Mouse (Mus musculus) liver, embryonic 14.5 days (tissue): ENCODE measurements around the gene Sla2. TPM values are rescaled to one million over a fixed set of nuclear protein-coding genes. Genes with fewer than 3 reads are reported as not detected.
A peak's percentile ranks its signal among the peaks of the same experiment; 100 is the strongest.
"Not testable (repeated sequence)": the region's sequence is repeated elsewhere in the genome, so short reads cannot be mapped to it uniquely, and the experiment has no call there.

ENCODE experiments used
- ATAC-seq: fragments of 200-750 bp; cut with Nextera tagmentation; 2 replicates; pipeline ENCODE4 v1.8.0; 2017; ENCODE audit warnings: moderate number of reproducible peaks, mild to moderate bottlenecking, moderate library complexity; ENCODE audit not compliant: insufficient read depth
- DNase-seq, 3 experiments: peaks; one replicate each; pipeline ENCODE4 v3.0.0-alpha.2; 2012 to 2013; ENCODE audit warnings: low read depth in 3 of 3, low spot score in 3 of 3
- H3K27ac ChIP-seq: fragments of 300-500 bp; sonication (generic); 2 replicates; pipeline ENCODE4 v1.5.1; 2014; ENCODE audit warnings: moderate library complexity, mild to moderate bottlenecking, control low read depth, inconsistent platforms
- H3K27me3 ChIP-seq: fragments of 300-500 bp; sonication (generic); 2 replicates; pipeline ENCODE4 v1.6.1; 2014; ENCODE audit warnings: mild to moderate bottlenecking, low read length, moderate library complexity; ENCODE audit not compliant: control insufficient read depth, insufficient read depth
- H3K36me3 ChIP-seq: fragments of 300-500 bp; sonication (generic); replicated peaks from 2 replicates; pipeline ENCODE4 v1.6.1; 2014; ENCODE audit warnings: low read depth; ENCODE audit not compliant: control insufficient read depth, insufficient read depth
- H3K4me1 ChIP-seq, 2 experiments: fragments of 200-500 bp in 1 of 2; fragments of 300-500 bp in 1 of 2; sonication (generic) in 1 of 2; replicated peaks; 2 replicates each; pipeline ENCODE4 v1.6.1; 2012 to 2014; ENCODE audit warnings: antibody characterized with exemption in 1 of 2, inconsistent platforms in 1 of 2, low read length in 1 of 2; ENCODE audit not compliant: control insufficient read depth in 2 of 2, insufficient read depth in 2 of 2
- H3K4me2 ChIP-seq: fragments of 300-500 bp; sonication (generic); 2 replicates; pipeline ENCODE4 v1.6.1; 2014; ENCODE audit warnings: low read depth, mild to moderate bottlenecking, control low read depth, moderate library complexity
- H3K4me3 ChIP-seq, 2 experiments: fragments of 200-500 bp in 1 of 2; fragments of 300-500 bp in 1 of 2; sonication (generic) in 1 of 2; 2 replicates each; pipeline ENCODE4 v1.5.1; 2012 to 2014; ENCODE audit warnings: low read depth in 2 of 2, low read length in 2 of 2, mild to moderate bottlenecking in 2 of 2, control low read depth in 1 of 2, inconsistent platforms in 1 of 2, moderate library complexity in 1 of 2; ENCODE audit not compliant: insufficient read depth in 1 of 2
- H3K9ac ChIP-seq: fragments of 300-500 bp; sonication (generic); replicated peaks from 2 replicates; pipeline ENCODE4 v1.6.1; 2014; ENCODE audit warnings: mild to moderate bottlenecking, control low read depth, moderate library complexity
- H3K9me3 ChIP-seq: fragments of 300-500 bp; sonication (generic); 2 replicates; pipeline ENCODE4 v1.6.1; 2016; ENCODE audit warnings: low read length, mixed read lengths; ENCODE audit not compliant: control insufficient read depth
- CTCF ChIP-seq: IDR thresholded peaks from 2 replicates; pipeline ENCODE4 v1.5.1; 2016; ENCODE audit warnings: antibody characterized with exemption, low read depth, control low read depth
- EP300 ChIP-seq: IDR thresholded peaks from 2 replicates; pipeline ENCODE4 v1.6.1; 2016; ENCODE audit warnings: antibody characterized with exemption, low read depth
- WGBS: fragments of 180-500 bp; shearing (Covaris S2); extraction: QIAGEN DNeasy Blood & Tissue Kit; methylation state at CpG from one replicate; pipeline ENCODE4 v1.1.7; 2014; ENCODE audit not compliant: insufficient replicate concordance; 5-methylcytosine and 5-hydroxymethylcytosine counted together
- polyA plus RNA-seq, 2 experiments: library from polyadenylated mRNA; depleted of rRNA in 1 of 2; stranded (reverse) in 1 of 2; unstranded in 1 of 2; fragments of >200 nt; fragmentation: Nextera tagmentation in 1 of 2; extraction: Ambion mirVana in 1 of 2; gene quantifications; 2 replicates each; pipeline versions ENCODE4 v1.2.1 to v1.2.3; 2012 to 2014

Sla2 gene
- polyA plus RNA-seq, 2 experiments = 0.90 to 1.4 TPM

DNA sequence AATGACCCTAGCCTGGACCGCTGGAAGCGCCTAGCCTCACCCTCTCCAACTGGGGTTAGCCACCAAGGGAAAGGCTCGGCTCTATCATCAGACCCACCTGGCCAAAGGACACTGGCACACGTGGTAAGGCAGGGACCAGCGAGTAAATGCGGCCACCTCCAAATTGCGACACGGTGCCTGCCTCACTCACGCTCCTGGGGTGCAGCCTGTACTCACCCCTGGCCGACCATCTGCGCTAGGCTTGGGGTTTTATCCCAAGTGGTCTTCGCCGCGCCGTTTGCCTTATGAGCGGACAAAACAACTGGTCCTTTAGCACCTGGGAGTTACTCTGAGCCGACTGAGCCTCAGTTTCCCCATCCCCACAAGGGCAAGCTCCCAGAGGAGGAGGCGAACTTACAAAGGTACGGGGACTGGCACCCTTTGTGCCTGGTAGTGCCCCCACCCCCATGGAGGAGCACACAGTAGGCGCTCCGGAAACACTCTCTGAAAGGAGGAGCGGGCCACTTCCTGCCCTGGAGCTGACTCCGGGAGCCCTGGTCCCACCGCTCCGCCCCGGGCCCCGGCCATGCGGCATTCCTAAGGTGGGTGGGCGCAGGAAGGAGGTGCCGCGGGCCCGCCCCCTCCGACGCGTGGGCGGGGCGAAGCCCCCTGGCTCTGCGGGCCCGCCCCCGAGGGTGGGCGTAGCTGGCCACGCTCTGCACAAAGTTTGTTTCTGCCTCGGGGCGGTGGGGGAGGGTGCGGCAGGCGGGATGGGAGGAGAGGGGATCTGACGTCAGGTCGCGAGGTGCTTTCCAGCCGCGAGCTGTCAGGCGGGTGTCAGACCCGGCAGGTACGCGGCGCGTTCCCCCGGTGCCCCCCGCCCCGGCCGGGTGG, 47.4 kb downstream of the Sla2 start, which contains the start of gene Tgif2:
Gene Tgif2 (plus strand): TSS at position 689 of the 873 bp plus-strand sequence.
- no peaks in the 10 kb centered on the region for H3K36me3 ChIP-seq
- WGBS = 2% methylated on average over 60 of the region's 61 CpGs
- TF ChIP-seq EP300 (no peak), CTCF (no peak)
- ATAC-seq = peak; percentile 77
- H3K27me3 ChIP-seq = no peaks in the 10 kb centered on the region
- H3K4me1 ChIP-seq = peaks cover 4 to 7% of the 10 kb centered on the region in 2 experiments; a peak in 3 of 4 replicates
- DNase-seq = peak in 1 of 3 experiments; percentile 58
- peak within 1 kb of the TSS; percentile 54 to 69 for H3K4me3 ChIP-seq
- no peaks in the 10 kb centered on the region for H3K9me3 ChIP-seq
- peak within 1 kb of the TSS; percentile 3; the same call in 1 of the 2 replicates for H3K27ac ChIP-seq
- peak within 1 kb of the TSS; percentile 65 for H3K9ac ChIP-seq
- H3K4me2 ChIP-seq = peak within 1 kb of the TSS; percentile 86

DNA sequence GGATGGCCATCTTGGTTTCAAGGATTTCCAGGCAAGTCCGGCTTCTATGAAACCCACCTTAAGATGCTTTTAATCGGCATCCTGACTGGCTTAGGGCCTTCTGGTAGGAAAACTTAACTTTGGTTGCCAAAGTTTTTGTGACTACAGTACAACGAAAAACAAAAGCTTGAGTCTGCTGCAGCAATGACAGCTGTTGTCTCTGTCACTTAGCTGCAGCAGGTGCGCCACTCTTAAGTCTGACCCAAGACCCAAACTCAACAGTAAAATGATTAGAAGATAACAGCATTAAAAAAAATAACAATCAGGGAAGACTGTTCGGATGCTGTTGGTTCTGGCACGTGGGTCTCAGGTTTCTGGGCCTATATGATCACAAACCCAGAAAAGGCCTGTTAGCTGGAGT, 48.2 kb downstream of the Sla2 start:
- no peak overlapping the region for H3K9ac ChIP-seq
- H3K27ac ChIP-seq = no peak overlapping the region
- ATAC-seq (no peak), DNase-seq (no peak)
- WGBS = 61% methylated on average over 6 of the region's 6 CpGs
- H3K9me3 ChIP-seq = no peaks in the 10 kb centered on the region
- H3K4me2 ChIP-seq = peak overlapping the region; percentile 86
- peaks cover 4 to 7% of the 10 kb centered on the region in 2 experiments; a peak in 3 of 4 replicates for H3K4me1 ChIP-seq
- H3K4me3 ChIP-seq = peak overlapping the region; percentile 54 to 69
- TF ChIP-seq EP300 = no peak
- no peaks in the 10 kb centered on the region for H3K27me3 ChIP-seq
- H3K36me3 ChIP-seq = no peaks in the 10 kb centered on the region; the same call in 1 of the 2 replicates

- DNase-seq (no peak), ATAC-seq (no peak)
- 85% methylated on average over 11 of the region's 11 CpGs for WGBS
- Histone ChIP-seq H3K36me3 (peaks cover 4% of the 10 kb centered on the region), H3K27ac (no peak overlapping the region), H3K27me3 (no peaks in the 10 kb centered on the region), H3K4me1 (no peaks in the 10 kb centered on the region), H3K4me3 (no peak overlapping the region), H3K9me3 (peaks cover 9% of the 10 kb centered on the region; the same call in 1 of the 2 replicates), H3K9ac (no peak overlapping the region), H3K4me2 (no peak overlapping the region)
- TF ChIP-seq EP300 (no peak), CTCF (no peak)
These were observed 52.7 kb downstream of the Sla2 start for GRCm38 (mm10) chr2:156834336-156834735.

- not testable (repeated sequence) for ATAC-seq, H3K27me3 ChIP-seq, H3K27ac ChIP-seq, H3K9ac ChIP-seq, DNase-seq, H3K36me3 ChIP-seq, H3K4me1 ChIP-seq, H3K9me3 ChIP-seq, H3K4me2 ChIP-seq, H3K4me3 ChIP-seq
- TF ChIP-seq CTCF = peak; percentile 30
- 75% methylated on average over 6 of the region's 6 CpGs for WGBS
These were observed 61.9 kb downstream of the Sla2 start for GRCm38 (mm10) chr2:156825128-156825527.

Other genes starting within 250 kb of the Sla2 start
- gene Myl9, start 111.8 kb downstream of the Sla2 start, polyA plus RNA-seq (2012; rRNA removed) = 25.2 and 27.2 TPM in 2 replicates
- gene Myl9, start 111.8 kb downstream of the Sla2 start, polyA plus RNA-seq (2014; fragmentation: Nextera tagmentation; extraction: Ambion mirVana) = 44.4 and 51.3 TPM in 2 replicates
- gene Tgif2, start 47.2 kb downstream of the Sla2 start, polyA plus RNA-seq (2012; rRNA removed) = 3.8 and 4.9 TPM in 2 replicates
- 4.9 and 5.1 TPM in 2 replicates for gene Tgif2, start 47.2 kb downstream of the Sla2 start, polyA plus RNA-seq (2014; fragmentation: Nextera tagmentation; extraction: Ambion mirVana)
- gene 4930518I15Rik, start 29.2 kb downstream of the Sla2 start, polyA plus RNA-seq (2012; rRNA removed) = 0.51 and 0.71 TPM in 2 replicates
- gene 4930518I15Rik, start 29.2 kb downstream of the Sla2 start, polyA plus RNA-seq (2014; fragmentation: Nextera tagmentation; extraction: Ambion mirVana) = 0.71 and 0.78 TPM in 2 replicates
- gene Rab5if, start 24.1 kb downstream of the Sla2 start, polyA plus RNA-seq (2012; rRNA removed) = 74.3 and 80.3 TPM in 2 replicates
- gene Rab5if, start 24.1 kb downstream of the Sla2 start, polyA plus RNA-seq (2014; fragmentation: Nextera tagmentation; extraction: Ambion mirVana) = 164 and 171 TPM in 2 replicates
- gene Ndrg3, start 104.9 kb upstream of the Sla2 start, polyA plus RNA-seq (2012; rRNA removed) = 30.3 and 31.7 TPM in 2 replicates
- gene Ndrg3, start 104.9 kb upstream of the Sla2 start, polyA plus RNA-seq (2014; fragmentation: Nextera tagmentation; extraction: Ambion mirVana) = 29.2 and 34.8 TPM in 2 replicates
- 11.2 and 19.2 TPM in 2 replicates for gene Dsn1, start 120.0 kb upstream of the Sla2 start, polyA plus RNA-seq (2012; rRNA removed)
- gene Dsn1, start 120.0 kb upstream of the Sla2 start, polyA plus RNA-seq (2014; fragmentation: Nextera tagmentation; extraction: Ambion mirVana) = 30.2 and 30.6 TPM in 2 replicates
- 1.8 and 2.0 TPM in 2 replicates for gene Soga1, start 192.1 kb upstream of the Sla2 start, polyA plus RNA-seq (2012; rRNA removed)
- 1.6 and 1.8 TPM in 2 replicates for gene Soga1, start 192.1 kb upstream of the Sla2 start, polyA plus RNA-seq (2014; fragmentation: Nextera tagmentation; extraction: Ambion mirVana)
- not detected in 2 replicates for gene Tldc2, start 199.9 kb upstream of the Sla2 start, polyA plus RNA-seq (2012; rRNA removed)
- 0.25 TPM in 1 of 2 replicates, not detected in the other for gene Tldc2, start 199.9 kb upstream of the Sla2 start, polyA plus RNA-seq (2014; fragmentation: Nextera tagmentation; extraction: Ambion mirVana)
- 8.5 and 11.9 TPM in 2 replicates for gene Samhd1, start 248.1 kb upstream of the Sla2 start, polyA plus RNA-seq (2012; rRNA removed)
- gene Samhd1, start 248.1 kb upstream of the Sla2 start, polyA plus RNA-seq (2014; fragmentation: Nextera tagmentation; extraction: Ambion mirVana) = 17.6 and 18.0 TPM in 2 replicates